Mouse (Mus musculus) midbrain, embryonic 12.5 days (tissue): ENCODE measurements around the gene Hddc3. TPM values are rescaled to one million over a fixed set of nuclear protein-coding genes. Genes with fewer than 3 reads are reported as not detected.

ENCODE experiments used
- ATAC-seq: fragments of 200-750 bp; cut with Nextera tagmentation; 2 replicates; pipeline ENCODE4 v1.8.0; 2017; ENCODE audit warnings: low read depth, moderate TSS enrichment, moderate library complexity; ENCODE audit not compliant: low FRiP score
- H3K27ac ChIP-seq: fragments of 300-500 bp; sonication (generic); replicated peaks from 2 replicates; pipeline ENCODE4 v1.5.1; 2016; ENCODE audit warnings: mild to moderate bottlenecking
- H3K27me3 ChIP-seq: fragments of 300-500 bp; sonication (generic); 2 replicates; pipeline ENCODE4 v1.6.1; 2016; ENCODE audit warnings: mild to moderate bottlenecking
- H3K36me3 ChIP-seq: fragments of 300-500 bp; sonication (generic); 2 replicates; pipeline ENCODE4 v1.6.1; 2016
- H3K4me1 ChIP-seq: fragments of 300-500 bp; sonication (generic); 2 replicates; pipeline ENCODE4 v1.6.1; 2016
- H3K4me2 ChIP-seq: fragments of 300-500 bp; sonication (generic); replicated peaks from 2 replicates; pipeline ENCODE4 v1.6.1; 2016; ENCODE audit warnings: mild to moderate bottlenecking, moderate library complexity
- H3K4me3 ChIP-seq: fragments of 300-500 bp; sonication (generic); 2 replicates; pipeline ENCODE4 v1.5.1; 2016; ENCODE audit warnings: mild to moderate bottlenecking
- H3K9ac ChIP-seq: fragments of 300-500 bp; sonication (generic); replicated peaks from 2 replicates; pipeline ENCODE4 v1.6.1; 2016; ENCODE audit warnings: mild to moderate bottlenecking, moderate library complexity
- H3K9me3 ChIP-seq: fragments of 300-500 bp; sonication (generic); 2 replicates; pipeline ENCODE4 v1.6.1; 2016; ENCODE audit warnings: mild to moderate bottlenecking
- WGBS: fragments of 180-500 bp; shearing (Covaris S2); methylation state at CpG from one replicate; pipeline ENCODE4 v1.1.7; 2016; 5-methylcytosine and 5-hydroxymethylcytosine counted together
- polyA plus RNA-seq: library from polyadenylated mRNA; unstranded; fragments of >200 nt; fragmentation: Nextera tagmentation; extraction: Ambion mirVana; gene quantifications from 2 replicates; pipeline ENCODE4 v1.2.1, GENCODE M21; 2016

The Hddc3 gene
- polyA plus RNA-seq = 24.3 and 24.8 TPM in 2 replicates

DNA sequence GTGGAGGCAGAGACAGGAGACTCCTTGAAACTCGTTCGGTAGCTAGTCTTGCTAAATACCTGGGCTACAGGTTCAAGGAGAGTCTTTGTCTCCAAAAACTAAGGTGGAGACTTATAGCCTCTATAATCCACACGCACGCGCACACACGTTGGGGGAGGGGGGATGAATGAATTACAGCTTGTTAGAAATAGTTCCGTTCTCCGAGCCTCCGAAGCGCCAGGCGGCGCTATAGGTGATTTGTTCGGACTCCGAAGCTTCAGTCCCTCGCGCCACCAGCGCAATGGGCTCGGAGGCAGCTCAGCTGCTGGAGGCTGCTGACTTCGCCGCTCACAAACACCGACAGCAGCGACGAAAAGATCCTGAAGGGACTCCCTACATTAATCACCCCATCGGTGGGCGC, at the start of gene Hddc3:
Gene Hddc3, plus strand, starts transcription at position 247 of the 400 bp plus-strand sequence.
- Histone ChIP-seq H3K9me3 (no peaks in the 10 kb centered on the region), H3K27me3 (no peaks in the 10 kb centered on the region), H3K4me1 (peaks cover 48% of the 10 kb centered on the region), H3K27ac (peak within 1 kb of the TSS; percentile 75), H3K4me3 (peak within 1 kb of the TSS; percentile 60), H3K9ac (peak within 1 kb of the TSS; percentile 80), H3K36me3 (peaks cover 4% of the 10 kb centered on the region; the same call in 1 of the 2 replicates), H3K4me2 (peak within 1 kb of the TSS; percentile 81)
- peak; percentile 9; the same call in 1 of the 2 replicates for ATAC-seq
- WGBS = under 1% methylated on average over 25 of the region's 25 CpGs

GRCm38 (mm10) chr7:80294062-80294763, 48.7 kb upstream of the Hddc3 start, which contains the start of gene Prc1:
Gene Prc1 (plus strand): TSS chr7:80294450.
- no peaks in the 10 kb centered on the region for H3K27me3 ChIP-seq
- H3K36me3 ChIP-seq = peaks cover 26% of the 10 kb centered on the region
- H3K9me3 ChIP-seq = no peaks in the 10 kb centered on the region
- under 1% methylated on average over 52 of the region's 52 CpGs for WGBS
- peak within 1 kb of the TSS; percentile 69 for H3K27ac ChIP-seq
- peak; percentile 99 for ATAC-seq
- H3K4me2 ChIP-seq = peak within 1 kb of the TSS; percentile 86
- peaks cover 21% of the 10 kb centered on the region for H3K4me1 ChIP-seq
- H3K9ac ChIP-seq = peak within 1 kb of the TSS; percentile 71
- peak within 1 kb of the TSS; percentile 84 for H3K4me3 ChIP-seq

GRCm38 (mm10) chr7:80294764-80295648, 47.9 kb upstream of the Hddc3 start:
- H3K4me2 ChIP-seq = peak overlapping the region; percentile 86
- H3K9me3 ChIP-seq = no peaks in the 10 kb centered on the region
- peak; percentile 60; the same call in 1 of the 2 replicates for ATAC-seq
- peak overlapping the region; percentile 71 for H3K9ac ChIP-seq
- peak overlapping the region; percentile 84 for H3K4me3 ChIP-seq
- WGBS = 9% methylated on average over 37 of the region's 37 CpGs
- peak overlapping the region; percentile 69 for H3K27ac ChIP-seq
- peaks cover 24% of the 10 kb centered on the region for H3K4me1 ChIP-seq
- H3K36me3 ChIP-seq = peaks cover 20% of the 10 kb centered on the region
- H3K27me3 ChIP-seq = no peaks in the 10 kb centered on the region

- H3K9me3 ChIP-seq = no peaks in the 10 kb centered on the region
- 87% methylated on average over 6 of the region's 6 CpGs for WGBS
- H3K27ac ChIP-seq = no peak overlapping the region
- no peaks in the 10 kb centered on the region for H3K27me3 ChIP-seq
- ATAC-seq = no peak
- peaks cover 24% of the 10 kb centered on the region for H3K4me1 ChIP-seq
- H3K4me2 ChIP-seq = peak overlapping the region; percentile 86
- H3K36me3 ChIP-seq = peaks cover 21% of the 10 kb centered on the region
- H3K4me3 ChIP-seq = peak overlapping the region; percentile 84; the same call in 1 of the 2 replicates
- no peak overlapping the region for H3K9ac ChIP-seq
Measured at GRCm38 (mm10) chr7:80296462-80296861, 46.4 kb upstream of the Hddc3 start.

DNA sequence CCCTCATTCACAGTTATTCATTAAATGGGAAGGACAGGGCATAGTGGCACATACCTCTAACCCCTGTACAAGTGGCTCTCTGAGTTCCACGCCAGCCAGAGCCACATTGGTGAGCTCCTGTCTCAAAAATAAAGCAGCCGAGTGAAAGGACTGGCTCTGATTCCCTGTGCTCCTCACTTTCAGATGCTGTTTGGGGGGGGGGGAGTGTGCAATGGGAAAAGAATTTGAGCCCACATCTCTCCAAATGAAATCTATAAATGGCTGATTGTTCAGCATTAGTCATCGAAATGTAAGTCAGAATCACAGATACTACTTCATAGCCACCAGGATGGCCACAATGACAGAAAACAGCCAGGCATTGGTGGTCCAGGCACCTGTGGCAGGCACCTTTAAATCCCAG, 45.9 kb upstream of the Hddc3 start:
- no peaks in the 10 kb centered on the region for H3K27me3 ChIP-seq
- 0 out of 2 replicates have a peak overlapping the region, but pooled peaks have one; percentile 4 for H3K4me2 ChIP-seq
- no peak for ATAC-seq
- 0 out of 2 replicates have a peak overlapping the region, but pooled peaks have one; percentile 2 for H3K4me3 ChIP-seq
- H3K36me3 ChIP-seq = peaks cover 27% of the 10 kb centered on the region
- H3K9ac ChIP-seq = 0 out of 2 replicates have a peak overlapping the region, but pooled peaks have one; percentile 28
- WGBS = 73% methylated on average over 3 of the region's 3 CpGs
- no peak overlapping the region for H3K27ac ChIP-seq
- H3K9me3 ChIP-seq = no peaks in the 10 kb centered on the region
- H3K4me1 ChIP-seq = peaks cover 24% of the 10 kb centered on the region

GRCm38 (mm10) chr7:80298754-80299153, 44.1 kb upstream of the Hddc3 start:
- 96% methylated on average over 4 of the region's 4 CpGs for WGBS
- H3K4me1 ChIP-seq = peaks cover 24% of the 10 kb centered on the region
- H3K4me3 ChIP-seq = no peak overlapping the region
- no peak for ATAC-seq
- H3K27me3 ChIP-seq = no peaks in the 10 kb centered on the region
- H3K36me3 ChIP-seq = peaks cover 40% of the 10 kb centered on the region
- H3K4me2 ChIP-seq = no peak overlapping the region
- H3K9ac ChIP-seq = no peak overlapping the region
- no peaks in the 10 kb centered on the region for H3K9me3 ChIP-seq
- no peak overlapping the region for H3K27ac ChIP-seq

DNA sequence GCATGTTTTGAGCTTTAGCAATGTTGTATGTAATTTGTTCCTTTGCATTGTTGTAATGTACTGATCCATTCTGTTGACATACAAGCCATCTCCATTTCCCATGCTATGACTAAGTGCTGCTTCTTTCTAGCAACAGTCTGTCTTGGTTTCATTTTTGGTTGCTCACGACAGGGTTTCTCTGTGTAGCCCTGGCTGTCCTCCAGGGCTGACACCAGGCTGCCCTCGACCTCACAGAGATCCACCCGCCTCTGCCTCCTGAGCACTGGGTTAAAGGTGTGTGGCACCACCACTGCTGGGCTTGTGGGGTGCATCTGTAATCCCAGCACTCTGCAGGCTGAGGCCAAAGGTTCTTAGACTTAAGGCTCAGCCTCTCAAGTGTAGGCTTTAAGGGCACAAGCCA, 43.3 kb upstream of the Hddc3 start:
- no peak overlapping the region for H3K4me3 ChIP-seq
- peaks cover 48% of the 10 kb centered on the region for H3K36me3 ChIP-seq
- H3K4me2 ChIP-seq = no peak overlapping the region
- WGBS = 98% methylated on average over 3 of the region's 3 CpGs
- H3K27me3 ChIP-seq = no peaks in the 10 kb centered on the region
- H3K9ac ChIP-seq = no peak overlapping the region
- H3K27ac ChIP-seq = no peak overlapping the region
- ATAC-seq = no peak
- no peaks in the 10 kb centered on the region for H3K9me3 ChIP-seq
- peaks cover 24% of the 10 kb centered on the region for H3K4me1 ChIP-seq

- no peak overlapping the region for H3K27ac ChIP-seq
- no peak overlapping the region for H3K4me3 ChIP-seq
- H3K27me3 ChIP-seq = no peaks in the 10 kb centered on the region
- 87% methylated on average over 2 of the region's 2 CpGs for WGBS
- H3K9ac ChIP-seq = no peak overlapping the region
- peaks cover 17% of the 10 kb centered on the region for H3K4me1 ChIP-seq
- no peak overlapping the region for H3K4me2 ChIP-seq
- peaks cover 66% of the 10 kb centered on the region for H3K36me3 ChIP-seq
- no peaks in the 10 kb centered on the region for H3K9me3 ChIP-seq
- no peak for ATAC-seq
Measured at GRCm38 (mm10) chr7:80301522-80301921, 41.4 kb upstream of the Hddc3 start.

GRCm38 (mm10) chr7:80307766-80308165, 35.1 kb upstream of the Hddc3 start:
- Histone ChIP-seq H3K4me3 (no peak overlapping the region), H3K9me3 (no peaks in the 10 kb centered on the region), H3K4me1 (no peaks in the 10 kb centered on the region), H3K9ac (no peak overlapping the region), H3K4me2 (no peak overlapping the region), H3K36me3 (peaks cover 94% of the 10 kb centered on the region), H3K27ac (no peak overlapping the region), H3K27me3 (no peaks in the 10 kb centered on the region)
- ATAC-seq = no peak
- 87% methylated on average over 3 of the region's 3 CpGs for WGBS

DNA sequence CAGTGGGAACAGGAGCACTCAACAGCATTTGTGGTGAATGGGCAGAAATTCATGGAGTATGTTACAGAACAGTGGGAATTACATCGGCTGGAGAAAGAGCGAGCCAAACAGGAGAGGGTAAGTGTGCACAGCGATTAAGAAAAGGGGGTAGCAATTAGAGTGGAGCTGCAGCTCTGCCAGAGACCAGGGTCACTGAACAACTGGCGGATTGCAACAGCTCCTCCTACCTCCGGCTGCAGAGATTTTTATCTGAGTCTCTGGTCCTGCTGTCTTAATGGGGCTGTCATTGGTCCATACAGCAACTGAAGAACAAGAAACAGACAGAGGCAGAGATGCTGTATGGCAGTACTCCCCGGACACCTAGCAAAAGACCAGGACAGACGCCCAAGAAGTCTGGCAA, 32.1 kb upstream of the Hddc3 start:
- Histone ChIP-seq H3K36me3 (peaks cover 93% of the 10 kb centered on the region), H3K4me2 (no peak overlapping the region), H3K27ac (no peak overlapping the region), H3K4me3 (no peak overlapping the region), H3K27me3 (no peaks in the 10 kb centered on the region), H3K9me3 (no peaks in the 10 kb centered on the region), H3K9ac (no peak overlapping the region), H3K4me1 (no peaks in the 10 kb centered on the region)
- 87% methylated on average over 7 of the region's 7 CpGs for WGBS
- ATAC-seq = no peak

DNA sequence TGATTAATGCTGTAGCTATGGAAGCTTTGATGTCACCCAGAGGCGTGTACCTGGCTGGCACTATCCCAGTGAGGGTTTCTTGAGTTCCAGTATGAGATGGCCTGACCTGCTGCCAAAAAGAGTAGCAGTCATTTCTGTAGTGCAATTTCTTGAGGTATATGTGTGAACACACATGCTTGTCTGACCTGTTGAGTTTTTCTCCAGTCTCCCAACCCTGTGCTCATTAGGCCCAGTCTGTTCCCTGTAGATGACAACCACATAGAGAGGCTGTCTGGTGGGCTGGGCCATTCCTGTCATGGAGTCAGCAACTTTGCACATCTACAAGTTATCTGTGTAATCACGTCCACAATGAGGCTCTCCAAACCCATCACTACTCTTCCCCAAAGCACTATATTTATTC, 27.2 kb upstream of the Hddc3 start:
- peaks cover 78% of the 10 kb centered on the region for H3K36me3 ChIP-seq
- H3K9me3 ChIP-seq = no peaks in the 10 kb centered on the region
- no peak overlapping the region for H3K27ac ChIP-seq
- no peak overlapping the region for H3K4me2 ChIP-seq
- H3K4me1 ChIP-seq = no peaks in the 10 kb centered on the region
- H3K27me3 ChIP-seq = no peaks in the 10 kb centered on the region
- WGBS = 91% methylated on average over 2 of the region's 2 CpGs
- no peak overlapping the region for H3K4me3 ChIP-seq
- no peak overlapping the region for H3K9ac ChIP-seq
- ATAC-seq = no peak
